Mouse (Mus musculus): ENCODE results near the gene Wdr66. TPM values are rescaled to one million over a fixed set of nuclear protein-coding genes. Genes with fewer than 3 reads are reported as not detected.

Gene Wdr66
- total and polyA plus RNA-seq, 3 experiments: 0.52 to 2.0 (median 0.65) TPM

- Histone ChIP-seq H3K79me2 (replicated peaks; ENCODE audit: control insufficient read depth, insufficient read depth, low read length) (no peaks in the 10 kb centered on the region), H3K27me3 (ENCODE audit: control insufficient read depth, insufficient read depth, low read length) (no peaks in the 10 kb centered on the region), H3K4me3 (no peak overlapping the region), H3K27ac (no peak overlapping the region), H3K9ac (ENCODE audit: low read depth, low read length) (no peak overlapping the region), H3K4me1 (ENCODE audit: control insufficient read depth, insufficient read depth, low read length) (no peaks in the 10 kb centered on the region), H3K36me3 (ENCODE audit: control insufficient read depth, insufficient read depth, low read length) (no peaks in the 10 kb centered on the region)
- intact Hi-C loops (cut with DNase I): no loop called here
- no peak for DNase-seq
- 86% methylated on average over 3 of the region's 3 CpGs for WGBS
- TF ChIP-seq CTCF (IDR thresholded peaks at IDR 0.05) (peak; percentile 36), EP300 (IDR thresholded peaks at IDR 0.05; ENCODE audit: insufficient read depth, low read depth, low read length) (no peak), POLR2A (IDR thresholded peaks at IDR 0.05; ENCODE audit: insufficient read depth, low read depth, low read length) (no peak)
Observed at GRCm38 (mm10) chr5:123266909-123267308, 15.0 kb downstream of the Wdr66 start.

- no peak overlapping the region for H3K4me3 ChIP-seq
- intact Hi-C loops (cut with DNase I): no loop called here
- no peak for TF ChIP-seq EP300 (IDR thresholded peaks at IDR 0.05; ENCODE audit: insufficient read depth, low read depth, low read length)
- no peak for TF ChIP-seq POLR2A (IDR thresholded peaks at IDR 0.05; ENCODE audit: insufficient read depth, low read depth, low read length)
- TF ChIP-seq CTCF (IDR thresholded peaks at IDR 0.05): 0 out of 2 replicates have a peak, but pooled peaks have one; percentile 9
- DNase-seq: no peak
- H3K9ac ChIP-seq (ENCODE audit: low read depth, low read length): no peak overlapping the region
- no peak overlapping the region for H3K27ac ChIP-seq
- H3K27me3 ChIP-seq (ENCODE audit: control insufficient read depth, insufficient read depth, low read length): no peaks in the 10 kb centered on the region
- 81% methylated on average over 28 of the region's 28 CpGs for WGBS
- H3K4me1 ChIP-seq (ENCODE audit: control insufficient read depth, insufficient read depth, low read length): no peaks in the 10 kb centered on the region
- H3K79me2 ChIP-seq (replicated peaks; ENCODE audit: control insufficient read depth, insufficient read depth, low read length): no peaks in the 10 kb centered on the region
- H3K36me3 ChIP-seq (ENCODE audit: control insufficient read depth, insufficient read depth, low read length): no peaks in the 10 kb centered on the region
Observed at GRCm38 (mm10) chr5:123268477-123269474, 16.9 kb downstream of the Wdr66 start.

GRCm38 (mm10) chr5:123270917-123271316 is 19.0 kb downstream of the Wdr66 start:
- intact Hi-C loops (cut with DNase I): no loop called here
- no peaks in the 10 kb centered on the region for H3K4me1 ChIP-seq (ENCODE audit: control insufficient read depth, insufficient read depth, low read length)
- no peak overlapping the region for H3K9ac ChIP-seq (ENCODE audit: low read depth, low read length)
- H3K27me3 ChIP-seq (ENCODE audit: control insufficient read depth, insufficient read depth, low read length): no peaks in the 10 kb centered on the region
- H3K27ac ChIP-seq: no peak overlapping the region
- no peak overlapping the region for H3K4me3 ChIP-seq
- WGBS: 80% methylated on average over 11 of the region's 11 CpGs
- no peaks in the 10 kb centered on the region for H3K36me3 ChIP-seq (ENCODE audit: control insufficient read depth, insufficient read depth, low read length)
- DNase-seq: no peak
- no peaks in the 10 kb centered on the region for H3K79me2 ChIP-seq (replicated peaks; ENCODE audit: control insufficient read depth, insufficient read depth, low read length)
- TF ChIP-seq EP300 (IDR thresholded peaks at IDR 0.05; ENCODE audit: insufficient read depth, low read depth, low read length): no peak
- no peak for TF ChIP-seq POLR2A (IDR thresholded peaks at IDR 0.05; ENCODE audit: insufficient read depth, low read depth, low read length)
- TF ChIP-seq CTCF (IDR thresholded peaks at IDR 0.05): no peak

- Histone ChIP-seq H3K27ac (no peak overlapping the region), H3K27me3 (ENCODE audit: control insufficient read depth, insufficient read depth, low read length) (no peaks in the 10 kb centered on the region), H3K79me2 (replicated peaks; ENCODE audit: control insufficient read depth, insufficient read depth, low read length) (no peaks in the 10 kb centered on the region), H3K4me3 (no peak overlapping the region), H3K4me1 (ENCODE audit: control insufficient read depth, insufficient read depth, low read length) (no peaks in the 10 kb centered on the region), H3K9ac (ENCODE audit: low read depth, low read length) (no peak overlapping the region), H3K36me3 (ENCODE audit: control insufficient read depth, insufficient read depth, low read length) (no peaks in the 10 kb centered on the region)
- TF ChIP-seq EP300 (IDR thresholded peaks at IDR 0.05; ENCODE audit: insufficient read depth, low read depth, low read length): no peak
- TF ChIP-seq POLR2A (IDR thresholded peaks at IDR 0.05; ENCODE audit: insufficient read depth, low read depth, low read length): no peak
- no peak for TF ChIP-seq CTCF (IDR thresholded peaks at IDR 0.05)
- intact Hi-C loops (cut with DNase I): no loop called here
- 80% methylated on average over 5 of the region's 5 CpGs for WGBS
- DNase-seq: no peak
Observed at GRCm38 (mm10) chr5:123272927-123273326, 21.0 kb downstream of the Wdr66 start.

GRCm38 (mm10) chr5:123276636-123277341 is 24.9 kb downstream of the Wdr66 start:
- TF ChIP-seq POLR2A (IDR thresholded peaks at IDR 0.05; ENCODE audit: insufficient read depth, low read depth, low read length): no peak
- no peak for TF ChIP-seq CTCF (IDR thresholded peaks at IDR 0.05)
- no peak for TF ChIP-seq EP300 (IDR thresholded peaks at IDR 0.05; ENCODE audit: insufficient read depth, low read depth, low read length)
- H3K4me3 ChIP-seq: no peak overlapping the region
- H3K4me1 ChIP-seq (ENCODE audit: control insufficient read depth, insufficient read depth, low read length): no peaks in the 10 kb centered on the region
- H3K79me2 ChIP-seq (replicated peaks; ENCODE audit: control insufficient read depth, insufficient read depth, low read length): no peaks in the 10 kb centered on the region
- no peak overlapping the region for H3K27ac ChIP-seq
- H3K36me3 ChIP-seq (ENCODE audit: control insufficient read depth, insufficient read depth, low read length): no peaks in the 10 kb centered on the region
- H3K9ac ChIP-seq (ENCODE audit: low read depth, low read length): no peak overlapping the region
- intact Hi-C loops (cut with DNase I): no loop called here
- no peak for DNase-seq
- 73% methylated on average over 9 of the region's 9 CpGs for WGBS
- H3K27me3 ChIP-seq (ENCODE audit: control insufficient read depth, insufficient read depth, low read length): no peaks in the 10 kb centered on the region
